Mouse (Mus musculus): ENCODE results near the gene Dock3.

The Dock3 gene

DNA sequence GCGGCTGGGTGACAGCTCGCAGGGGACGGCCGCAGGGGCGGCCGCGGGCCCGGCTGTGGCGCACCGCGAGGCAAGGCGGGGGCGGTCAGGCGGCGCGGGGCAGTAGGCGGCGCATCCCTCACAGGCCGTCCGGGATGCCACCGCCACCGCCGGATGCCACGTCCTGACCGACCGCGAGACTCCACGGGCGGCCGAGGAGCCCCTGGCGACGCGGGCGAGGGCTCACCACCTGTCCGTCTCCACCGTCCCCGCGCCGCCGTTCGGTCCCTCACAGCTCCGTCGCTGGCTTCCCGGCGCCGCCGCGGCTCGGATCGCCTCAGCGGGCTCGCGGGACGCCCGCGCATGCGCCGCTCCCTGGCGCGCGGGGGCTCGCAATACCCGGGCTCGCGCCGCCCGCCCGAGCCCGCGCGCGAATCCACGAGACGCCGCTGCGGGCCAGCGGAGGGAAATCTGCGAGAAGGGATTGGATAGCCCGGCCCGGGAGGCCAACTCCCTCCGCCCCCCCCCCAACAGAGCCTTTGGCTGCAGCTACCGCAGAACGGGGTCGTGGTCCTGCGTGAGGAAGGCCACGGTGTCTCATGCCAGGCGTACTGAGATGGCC lies at the start of gene Dock3:
Gene Dock3, minus strand, starts transcription at position 371 of the 601 bp plus-strand sequence.
- no peak for DNase-seq (ENCODE audit: low read depth)

DNA sequence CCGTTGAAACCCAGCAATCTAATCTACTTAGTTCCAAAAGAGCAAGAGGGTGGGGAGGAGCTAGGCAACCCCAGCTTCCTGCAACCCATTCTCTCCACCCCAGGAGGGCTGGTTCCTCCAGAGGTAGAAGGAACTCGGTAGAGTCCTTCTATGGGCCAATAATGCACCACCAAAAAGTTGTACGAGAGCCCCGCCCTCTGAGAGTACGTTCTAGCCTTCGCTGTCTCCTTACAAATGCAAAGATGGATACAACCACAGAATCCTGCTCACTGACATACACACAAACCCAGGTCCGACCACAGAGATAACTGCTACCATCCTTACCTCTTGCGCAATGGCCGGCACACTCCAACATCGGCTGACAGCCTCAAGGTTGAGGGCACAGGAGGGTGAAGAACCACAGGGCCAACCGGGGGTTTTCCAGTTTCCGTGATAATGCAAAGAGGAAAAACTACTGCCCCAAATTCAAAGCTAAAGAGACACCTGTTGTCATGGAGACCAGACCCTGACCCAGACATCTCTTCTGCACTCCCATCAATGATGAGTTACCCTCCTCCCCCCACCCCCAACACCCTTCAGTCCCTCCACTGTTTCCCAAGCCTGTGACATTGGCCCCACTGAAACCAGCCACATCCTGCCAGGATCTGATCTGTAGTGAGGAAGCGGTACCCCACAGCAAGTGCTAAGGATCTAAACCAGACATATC lies 48.8 kb upstream of the Dock3 start:
- no peak for DNase-seq (ENCODE audit: low read depth)

DNA sequence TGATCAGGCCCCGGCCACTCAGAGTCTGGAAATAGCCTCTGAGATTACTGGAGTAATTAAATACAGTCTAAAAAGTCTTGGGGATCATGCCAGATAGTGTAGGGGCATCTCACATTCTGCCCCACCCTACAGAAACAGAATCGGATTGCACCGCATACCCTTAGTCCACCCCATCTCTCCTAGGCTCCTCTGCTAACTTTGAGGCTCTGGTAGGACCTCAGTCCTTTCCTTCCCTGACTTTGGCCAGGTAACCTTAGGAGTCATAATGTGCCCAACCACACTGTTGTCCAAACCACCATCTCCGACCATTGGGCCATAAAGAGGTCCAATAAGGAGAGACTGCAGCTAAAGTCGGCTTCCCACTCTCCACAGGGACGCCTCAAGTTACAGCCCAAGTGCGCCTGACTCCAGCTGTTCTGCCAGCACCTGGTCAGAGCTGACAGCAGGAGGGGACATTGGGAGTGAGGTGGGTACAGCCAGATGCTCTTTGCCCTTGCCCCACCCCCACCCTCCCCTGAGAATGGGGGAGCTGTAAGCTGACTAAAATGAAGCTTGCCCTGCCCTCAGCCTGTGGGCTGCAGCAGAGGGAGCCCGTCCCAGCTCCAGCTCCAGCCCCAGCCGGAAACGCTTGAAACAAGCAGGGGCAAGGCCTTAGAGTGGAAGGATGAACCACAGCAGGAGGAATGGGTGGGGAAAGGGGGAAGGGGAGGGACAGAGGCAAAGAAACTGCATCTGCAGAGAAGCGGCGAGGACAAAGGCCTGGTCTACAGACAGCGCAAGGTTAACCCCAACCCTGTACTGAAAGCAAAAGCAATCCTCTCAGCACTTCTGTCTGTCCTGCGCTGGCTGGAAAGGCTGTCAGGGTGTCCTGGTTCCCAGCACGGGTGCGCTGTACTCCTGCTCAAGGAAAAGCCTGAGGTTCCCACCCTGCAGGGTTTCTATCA lies 47.9 kb upstream of the Dock3 start:
- DNase-seq (ENCODE audit: low read depth) = no peak

DNA sequence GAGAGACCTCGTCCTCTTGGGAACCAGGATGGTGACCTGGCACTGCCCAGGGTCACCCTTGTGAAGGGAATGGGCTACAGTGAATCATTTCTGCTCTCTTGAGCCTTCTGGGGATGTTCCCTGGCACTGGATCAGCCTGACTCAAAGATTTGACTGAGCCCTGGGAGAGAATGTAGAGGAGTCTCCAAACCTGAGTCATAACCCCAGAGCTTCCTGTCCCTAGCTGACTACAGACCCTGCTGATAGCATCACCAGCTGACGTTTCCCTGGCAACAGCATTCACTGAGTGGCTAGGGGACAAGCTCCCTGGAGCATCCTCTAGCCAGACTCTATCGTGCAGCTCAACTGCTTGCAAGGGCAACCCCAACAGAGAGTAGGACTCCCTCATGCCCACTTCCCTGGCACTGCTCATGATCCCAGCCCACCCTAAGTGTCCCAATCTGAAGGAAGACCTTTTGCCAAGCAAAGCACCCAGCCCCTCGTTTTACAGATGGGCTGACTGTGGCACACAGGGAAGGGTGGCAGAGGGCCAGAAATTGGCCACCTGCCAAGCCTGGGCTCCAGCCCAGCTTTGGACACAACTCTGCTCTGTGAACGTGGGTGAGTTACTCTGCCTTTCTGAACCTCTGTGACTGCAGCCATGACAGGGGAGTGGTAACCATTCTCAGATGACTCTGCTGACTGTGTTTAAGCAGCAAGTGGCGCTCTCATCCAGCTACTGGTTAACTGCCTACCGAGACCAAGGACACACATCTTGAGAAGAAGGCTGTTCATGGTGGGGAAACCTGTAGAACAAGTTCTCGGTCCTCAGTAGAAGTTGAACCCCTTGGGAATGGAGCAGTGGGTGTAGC lies 47.0 kb upstream of the Dock3 start:
- DNase-seq (ENCODE audit: low read depth) = peak; percentile 91

DNA sequence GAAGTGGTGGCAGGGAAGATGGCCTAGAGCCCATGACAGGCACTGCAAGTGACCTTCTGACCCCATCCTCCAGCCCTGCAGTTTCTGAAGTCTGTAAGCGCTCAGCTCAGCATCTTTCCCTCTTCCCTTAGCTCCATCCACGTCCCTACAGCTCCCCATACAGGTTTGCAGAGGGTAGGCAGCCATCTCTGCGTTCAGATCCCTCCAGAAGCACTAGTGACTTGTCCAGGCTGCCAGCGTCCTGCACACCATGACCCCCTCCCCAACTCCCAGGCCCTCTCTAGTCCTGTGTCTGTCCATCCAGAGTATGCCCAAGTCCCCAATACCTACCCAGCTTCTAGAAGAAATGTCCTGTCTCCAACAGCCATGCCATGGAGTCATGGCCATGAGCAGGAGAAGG lies 46.4 kb upstream of the Dock3 start:
- DNase-seq (ENCODE audit: low read depth) = no peak

DNA sequence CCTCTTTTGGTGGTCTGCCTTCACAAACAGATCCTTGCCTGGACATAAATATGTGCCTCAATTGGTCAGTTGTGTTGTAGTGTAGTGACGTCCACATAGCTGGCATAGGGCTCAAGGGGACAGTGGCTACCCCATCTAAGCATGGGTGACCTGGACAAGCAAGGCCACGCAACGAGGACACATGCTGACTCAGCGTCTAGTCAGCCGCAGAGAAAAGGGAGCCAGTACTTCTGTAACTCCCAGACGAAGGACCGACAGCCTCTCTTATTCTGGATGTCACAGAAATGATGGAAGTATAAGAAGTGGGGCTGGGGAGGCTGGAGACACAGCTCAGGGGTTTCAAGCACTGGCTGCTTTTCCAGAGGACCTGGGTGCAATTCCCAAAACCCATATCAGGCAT lies 45.9 kb upstream of the Dock3 start:
- no peak for DNase-seq (ENCODE audit: low read depth)

DNA sequence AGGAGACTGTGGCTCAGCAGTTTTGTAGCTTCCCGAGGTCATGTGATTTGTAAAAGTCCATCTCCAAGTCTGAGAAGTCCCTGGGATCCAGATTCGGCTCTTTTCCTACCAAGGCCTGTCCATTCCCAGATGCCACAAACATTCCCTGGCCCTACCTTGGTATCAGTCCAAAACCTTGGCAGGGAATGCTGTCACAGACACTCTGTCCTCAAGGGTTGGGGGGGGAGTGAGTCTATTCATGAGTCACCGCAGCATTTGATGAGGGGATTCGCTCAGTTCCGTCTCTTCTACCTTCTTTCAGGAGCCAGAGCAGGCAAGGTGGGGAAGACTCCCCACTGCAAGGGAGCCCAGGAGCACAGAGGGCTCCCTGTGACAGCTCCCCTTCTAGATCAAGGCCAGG lies 44.0 kb upstream of the Dock3 start:
- DNase-seq (ENCODE audit: low read depth) = no peak

DNA sequence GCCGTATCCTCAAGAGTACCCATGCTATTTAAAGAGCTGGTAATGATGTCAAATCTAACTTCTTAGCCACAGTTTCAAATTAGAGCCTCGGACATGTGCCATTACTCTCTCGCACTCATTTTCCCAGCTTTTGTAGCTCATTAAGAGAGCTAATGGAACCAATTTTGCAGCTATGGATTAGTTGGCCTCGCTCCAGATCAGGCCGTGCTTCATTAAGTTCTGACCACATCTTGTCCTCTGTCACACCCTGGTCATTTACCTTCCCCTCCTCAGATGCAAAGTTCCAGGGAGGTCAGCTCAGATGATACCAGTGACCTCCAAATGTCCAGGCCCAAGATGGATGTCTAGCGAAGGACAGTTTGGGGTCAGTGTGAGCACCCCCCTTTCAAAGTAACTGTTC lies 43.0 kb upstream of the Dock3 start:
- DNase-seq (ENCODE audit: low read depth) = no peak

DNA sequence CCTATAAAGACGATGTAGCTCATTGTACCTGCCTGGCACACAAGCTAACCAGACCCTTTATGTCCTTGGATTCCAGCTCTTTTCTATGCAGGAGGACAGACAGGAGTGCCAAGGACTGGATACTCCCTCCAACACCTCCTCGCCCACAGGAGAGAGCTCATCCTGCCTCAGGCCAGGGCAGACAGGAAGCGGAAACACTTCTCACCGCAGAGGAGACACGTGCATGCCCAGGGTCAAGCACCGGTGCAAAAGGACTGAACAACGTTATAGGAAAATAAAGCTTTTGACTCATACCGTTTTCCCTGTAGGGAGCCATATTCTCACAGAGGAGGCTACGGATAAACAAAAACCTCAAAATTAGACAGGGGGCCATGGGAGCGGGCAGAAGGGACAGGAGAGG lies 41.5 kb upstream of the Dock3 start:
- no peak for DNase-seq (ENCODE audit: low read depth)

DNA sequence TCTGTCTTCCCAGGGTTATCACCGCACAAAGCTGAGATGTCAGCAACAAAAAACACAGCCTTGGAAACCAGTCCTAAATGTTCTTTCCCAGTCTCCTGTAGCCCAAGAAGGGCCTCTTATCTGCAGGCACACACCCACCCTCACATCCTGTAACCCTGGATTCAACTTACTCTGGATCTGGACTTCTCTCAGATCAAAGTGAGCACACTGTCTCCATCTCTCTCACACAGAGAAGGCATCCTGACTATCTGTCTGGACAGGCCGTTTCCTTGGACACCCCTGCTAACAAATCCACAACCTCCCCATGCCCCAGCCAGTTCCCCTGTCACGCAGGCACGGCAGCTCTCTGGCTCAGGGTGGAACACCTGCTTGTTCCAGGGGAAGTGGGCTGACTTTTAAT lies 40.6 kb upstream of the Dock3 start:
- no peak for DNase-seq (ENCODE audit: low read depth)

DNA sequence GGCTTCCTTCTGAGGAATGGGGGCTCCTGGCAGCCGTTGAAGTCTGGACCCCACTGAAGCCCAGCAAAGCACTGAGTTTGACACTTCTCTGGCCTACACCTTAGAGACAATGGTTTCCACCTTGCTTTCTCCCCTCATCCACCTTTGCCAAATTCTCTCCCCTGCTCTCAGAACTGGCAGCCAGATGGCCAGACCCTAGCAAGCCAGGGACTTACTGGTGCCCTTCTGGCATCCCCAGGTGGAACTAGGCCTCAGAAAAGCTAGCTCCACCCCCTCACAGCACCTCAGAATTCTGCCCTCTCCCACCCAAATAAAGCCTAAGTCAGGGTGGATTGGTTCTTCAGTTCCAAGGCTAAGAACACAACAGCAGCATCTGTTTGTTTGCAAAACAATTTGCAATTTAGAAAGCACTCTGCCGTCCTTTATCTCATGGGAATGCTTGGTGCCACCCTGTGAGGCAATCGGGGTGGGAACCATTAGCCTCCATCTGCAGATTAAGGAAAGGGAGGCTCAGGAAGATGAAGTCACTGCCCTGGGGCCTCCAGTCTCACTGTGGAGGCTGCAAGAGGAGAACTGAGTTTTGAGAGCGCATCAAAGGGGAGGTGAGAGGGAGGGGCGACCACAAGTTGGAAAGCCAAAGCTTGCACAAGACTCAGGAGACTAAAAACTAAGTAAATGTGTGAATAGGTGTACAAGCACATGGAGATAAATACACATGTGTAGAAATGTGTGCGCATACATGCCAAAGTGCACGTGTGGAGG lies 39.6 kb upstream of the Dock3 start:
- DNase-seq (ENCODE audit: low read depth) = no peak

DNA sequence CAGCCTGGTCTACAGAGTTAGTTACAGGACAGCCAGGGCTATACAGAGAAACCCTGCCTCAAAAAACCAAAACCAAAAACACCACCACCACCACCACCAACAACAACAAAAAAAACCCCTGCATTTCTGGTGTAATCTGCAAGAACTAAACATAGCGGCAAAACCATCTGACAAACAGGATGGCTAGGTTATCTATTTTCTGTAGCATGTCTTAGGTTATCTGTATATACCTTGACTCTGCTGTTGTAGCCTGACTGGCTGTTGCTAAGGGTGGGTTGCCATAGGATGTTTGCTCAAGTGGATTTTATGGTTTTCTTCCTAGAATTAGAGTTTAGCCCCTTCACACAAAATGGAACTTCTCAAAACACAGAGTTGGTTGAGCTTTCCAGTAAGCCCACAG lies 38.1 kb upstream of the Dock3 start:
- no peak for DNase-seq (ENCODE audit: low read depth)

DNA sequence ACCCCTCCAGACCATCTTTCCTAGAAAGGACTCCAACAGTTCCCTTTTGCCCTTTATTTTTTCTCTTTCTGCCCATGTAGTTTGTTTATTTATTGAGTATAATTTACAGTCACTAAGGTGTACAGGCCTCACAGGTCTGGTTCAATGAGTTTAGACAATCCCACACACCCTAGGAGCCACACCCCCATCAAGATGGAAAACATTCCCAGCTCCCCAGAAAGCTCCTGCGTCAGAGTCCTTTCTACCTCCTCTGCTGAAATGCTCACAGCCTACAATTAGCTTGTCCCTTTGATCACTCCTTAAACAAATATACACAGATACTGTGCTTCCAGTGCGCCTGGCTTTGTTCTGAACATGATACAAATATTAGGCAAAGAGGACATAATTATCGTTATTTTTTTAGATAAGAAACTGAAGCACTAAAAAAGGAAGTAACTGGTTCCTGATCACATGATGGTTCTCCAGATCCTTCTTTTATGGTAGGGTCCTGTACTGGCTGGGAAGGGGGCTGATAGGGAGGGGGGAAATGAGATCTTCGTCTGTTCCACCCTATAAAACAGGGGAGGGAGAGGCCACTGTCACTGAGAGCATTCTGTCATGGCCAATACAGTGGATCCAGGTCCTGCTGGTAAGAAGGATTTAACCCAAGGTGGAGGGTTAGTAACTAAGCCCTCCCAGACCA lies 36.2 kb upstream of the Dock3 start:
- no peak for DNase-seq (ENCODE audit: low read depth)

DNA sequence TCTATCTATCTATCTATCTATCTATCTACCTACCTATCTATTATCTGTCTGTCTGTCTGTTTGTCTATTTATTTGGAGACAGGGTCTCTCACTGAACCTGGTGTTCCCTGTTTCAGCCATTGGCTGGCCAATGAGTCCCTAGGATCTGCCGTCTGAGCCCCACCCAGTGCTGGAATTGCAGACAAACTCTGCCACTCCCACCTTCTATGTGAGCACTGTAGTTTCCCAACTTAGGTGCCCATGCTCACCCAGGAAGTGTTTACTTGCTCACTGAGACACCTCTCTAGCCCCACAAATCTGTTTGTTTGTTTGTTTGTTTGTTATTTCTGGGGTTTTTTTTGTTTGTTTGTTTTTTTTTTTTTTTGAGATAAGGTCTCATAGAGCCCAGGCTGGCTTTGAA lies 35.3 kb upstream of the Dock3 start:
- DNase-seq (ENCODE audit: low read depth) = no peak

DNA sequence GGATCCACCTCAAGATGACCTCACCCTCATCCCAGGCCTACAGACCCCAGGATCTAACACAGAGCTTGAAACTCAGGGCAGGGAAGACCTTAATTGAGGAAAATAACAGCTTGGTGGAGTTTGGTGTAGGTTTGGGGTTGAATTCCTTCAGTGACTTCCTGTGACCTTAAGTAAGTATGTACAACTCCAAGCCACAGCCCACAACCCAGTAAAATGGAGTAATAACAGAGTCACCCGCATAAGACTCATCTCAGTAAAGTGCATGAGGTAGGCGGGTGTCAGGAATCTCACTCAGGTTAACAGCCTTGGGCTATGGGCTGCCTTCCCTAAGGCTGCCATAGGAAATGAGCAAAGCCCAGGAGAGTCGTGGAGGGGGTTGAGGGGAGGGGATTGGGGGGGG lies 33.0 kb upstream of the Dock3 start:
- DNase-seq (ENCODE audit: low read depth) = no peak

DNA sequence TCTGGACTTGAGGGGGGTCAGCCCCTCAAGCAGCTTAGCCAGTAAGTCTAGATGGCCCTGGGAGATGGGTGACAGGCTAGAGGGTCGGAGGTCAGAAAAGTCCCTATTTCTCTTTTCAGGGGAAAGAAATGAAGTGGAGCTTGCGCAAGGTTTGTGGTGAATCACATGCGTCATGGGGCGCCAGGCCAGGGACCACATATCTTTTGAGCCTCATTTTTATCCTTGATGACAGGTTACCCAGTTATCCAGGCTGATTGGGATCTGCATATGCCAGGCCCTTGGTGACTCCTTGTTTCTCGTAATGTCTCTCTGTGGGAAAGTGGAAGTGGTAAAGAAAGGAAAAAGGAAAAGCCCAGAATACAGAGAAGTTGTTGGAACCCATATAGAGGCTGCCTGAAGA lies 32.2 kb upstream of the Dock3 start:
- DNase-seq (ENCODE audit: low read depth) = no peak

DNA sequence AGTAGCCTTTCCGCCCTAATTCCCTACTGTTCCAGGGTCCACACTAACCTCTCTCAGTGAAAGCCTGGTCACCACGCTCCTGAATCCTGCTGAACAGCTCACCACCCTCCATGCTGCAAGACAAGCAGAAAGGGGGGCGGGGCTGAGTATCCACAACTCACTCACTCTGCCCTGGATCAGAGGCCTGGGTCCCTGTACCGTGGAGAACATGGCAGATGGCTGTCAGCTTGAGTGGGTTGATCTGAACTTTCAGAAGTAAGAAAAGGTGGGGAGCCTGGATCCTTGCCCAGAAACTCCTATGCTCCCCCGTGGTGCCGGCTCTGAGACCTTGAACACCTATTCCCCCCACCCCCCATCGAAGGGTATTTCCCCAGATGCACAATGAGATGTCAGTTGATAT lies 30.7 kb upstream of the Dock3 start:
- DNase-seq (ENCODE audit: low read depth) = no peak

DNA sequence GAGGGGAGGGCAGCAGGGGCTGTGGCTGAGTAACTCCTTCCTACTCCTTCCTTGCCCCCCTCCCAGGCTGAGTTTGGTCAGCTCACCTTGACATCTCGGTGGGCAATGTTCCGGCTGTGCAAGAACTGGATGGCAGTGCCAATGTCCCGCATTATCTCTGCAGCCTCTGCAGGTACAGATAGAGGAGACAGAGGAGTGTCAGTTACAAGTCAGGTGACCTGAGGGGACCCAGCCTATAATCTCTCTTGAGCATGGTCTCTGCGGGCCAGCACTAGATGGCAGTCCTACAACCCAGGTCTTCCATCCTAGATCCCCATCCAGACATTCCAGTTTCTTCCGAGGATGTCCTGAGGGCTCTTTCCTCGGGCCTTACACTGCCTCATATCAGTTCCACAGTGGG lies 30.1 kb upstream of the Dock3 start:
- DNase-seq (ENCODE audit: low read depth) = no peak

DNA sequence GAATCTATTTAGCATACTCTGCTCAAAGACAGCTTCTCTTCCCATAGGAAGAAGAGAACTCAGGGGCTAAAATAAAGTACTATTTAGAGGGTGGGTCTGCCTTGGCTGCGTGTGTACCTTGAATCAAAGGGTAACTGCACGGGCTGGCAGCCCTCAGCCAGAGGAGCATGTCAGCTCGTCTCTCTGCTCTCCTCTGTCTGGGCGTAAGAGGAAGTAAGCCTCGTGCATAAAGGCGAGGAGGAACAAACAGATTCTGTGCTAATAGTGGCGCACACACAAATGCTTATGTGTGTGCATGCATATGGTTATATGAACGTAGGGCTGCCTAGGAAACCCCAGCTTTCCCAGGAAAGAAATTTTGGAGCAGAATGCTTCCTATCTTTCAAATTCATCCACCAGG lies 29.1 kb upstream of the Dock3 start:
- DNase-seq (ENCODE audit: low read depth) = no peak

DNA sequence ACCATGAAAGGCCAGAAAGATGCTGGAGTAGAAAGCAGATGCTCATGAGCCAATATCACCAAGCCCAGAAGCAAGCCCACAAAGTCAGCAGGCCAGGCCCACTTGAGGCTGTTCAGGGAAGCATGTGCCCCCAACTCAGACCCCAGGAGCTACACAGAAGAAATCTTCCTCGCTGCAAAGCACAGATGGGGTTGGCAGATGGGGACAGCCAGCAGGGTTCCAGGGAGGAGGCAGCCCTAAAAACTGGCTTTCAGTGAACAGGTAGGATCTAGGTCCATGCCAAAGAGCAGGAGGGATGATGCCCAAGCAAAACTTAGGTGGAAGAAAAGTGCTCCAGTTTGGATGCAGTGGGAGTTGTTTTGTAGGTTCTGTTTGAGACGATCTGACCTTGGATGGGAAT lies 28.7 kb upstream of the Dock3 start:
- DNase-seq (ENCODE audit: low read depth) = no peak

DNA sequence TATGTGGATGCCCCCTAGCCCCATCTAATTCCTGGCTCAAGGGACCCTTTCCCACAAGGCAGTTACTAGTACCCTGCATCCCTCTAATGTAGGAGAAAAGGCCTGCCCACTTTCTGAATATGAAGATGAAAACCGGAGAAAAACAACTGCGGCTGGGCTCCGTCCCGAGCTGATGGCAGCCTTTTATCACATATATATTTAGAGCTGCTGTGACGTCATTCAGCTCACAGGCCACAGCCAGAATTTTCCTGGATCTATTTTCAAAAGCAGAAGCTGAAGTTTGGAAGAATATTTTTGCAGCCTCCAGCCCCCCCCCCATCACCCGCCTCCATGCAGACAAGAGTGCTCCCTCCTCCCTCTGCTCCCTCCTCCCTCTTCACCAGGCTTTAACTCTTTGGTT lies 27.9 kb upstream of the Dock3 start:
- no peak for DNase-seq (ENCODE audit: low read depth)
